Mouse (Mus musculus): ENCODE measurements around the gene Zfp408.
"Not testable (repeated sequence)": the region's sequence is repeated elsewhere in the genome, so short reads cannot be mapped to it uniquely, and the experiment has no call there.

Zfp408 gene

GRCm38 (mm10) chr2:91651458-91652258 lies 2.1 kb upstream of the Zfp408 start:
- in situ Hi-C loops (cut with MboI; ENCODE audit: low sequenced_read_pairs) = no loop called here

- in situ Hi-C loops (cut with MboI; ENCODE audit: low sequenced_read_pairs) = no loop called here
Observed at GRCm38 (mm10) chr2:91650360-91650995, 887 bp upstream of the Zfp408 start.

GRCm38 (mm10) chr2:91649152-91649551 lies 439 bp downstream of the Zfp408 start:
- in situ Hi-C loops (cut with MboI; ENCODE audit: low sequenced_read_pairs) = no loop called here

- in situ Hi-C loops (cut with MboI; ENCODE audit: low sequenced_read_pairs) = no loop called here
Observed at GRCm38 (mm10) chr2:91646733-91647132, 2.9 kb downstream of the Zfp408 start.

- in situ Hi-C loops (cut with MboI; ENCODE audit: low sequenced_read_pairs) = no loop called here
Observed at GRCm38 (mm10) chr2:91645811-91646210, 3.8 kb downstream of the Zfp408 start.

GRCm38 (mm10) chr2:91645354-91645753 lies 4.2 kb downstream of the Zfp408 start:
- in situ Hi-C loops (cut with MboI; ENCODE audit: low sequenced_read_pairs) = no loop called here

GRCm38 (mm10) chr2:91644021-91644420 lies 5.6 kb downstream of the Zfp408 start:
- in situ Hi-C loops (cut with MboI; ENCODE audit: low sequenced_read_pairs) = no loop called here

- in situ Hi-C loops (cut with MboI; ENCODE audit: low sequenced_read_pairs) = no loop called here
Observed at GRCm38 (mm10) chr2:91642825-91643415, 6.7 kb downstream of the Zfp408 start.

- in situ Hi-C loops (cut with MboI; ENCODE audit: low sequenced_read_pairs) = no loop called here
Observed at GRCm38 (mm10) chr2:91638931-91639330, 10.7 kb downstream of the Zfp408 start.

GRCm38 (mm10) chr2:91636727-91637338 lies 12.8 kb downstream of the Zfp408 start:
- in situ Hi-C loops (cut with MboI; ENCODE audit: low sequenced_read_pairs) = no loop called here

- in situ Hi-C loops (cut with MboI; ENCODE audit: low sequenced_read_pairs) = no loop called here
Observed at GRCm38 (mm10) chr2:91636229-91636628, 13.4 kb downstream of the Zfp408 start, which contains the start of gene F2. Gene F2, minus strand, starts transcription at chr2:91636414.

GRCm38 (mm10) chr2:91635486-91635885 lies 14.1 kb downstream of the Zfp408 start:
- in situ Hi-C loops (cut with MboI; ENCODE audit: low sequenced_read_pairs) = no loop called here

- in situ Hi-C loops (cut with MboI; ENCODE audit: low sequenced_read_pairs) = no loop called here
Observed at GRCm38 (mm10) chr2:91634841-91635240, 14.8 kb downstream of the Zfp408 start.

GRCm38 (mm10) chr2:91633334-91633977 lies 16.1 kb downstream of the Zfp408 start:
- in situ Hi-C loops (cut with MboI; ENCODE audit: low sequenced_read_pairs) = no loop called here

GRCm38 (mm10) chr2:91632316-91632715 lies 17.3 kb downstream of the Zfp408 start:
- in situ Hi-C loops (cut with MboI; ENCODE audit: low sequenced_read_pairs) = no loop called here

GRCm38 (mm10) chr2:91631826-91632225 lies 17.8 kb downstream of the Zfp408 start:
- in situ Hi-C loops (cut with MboI; ENCODE audit: low sequenced_read_pairs) = no loop called here

- in situ Hi-C loops (cut with MboI; ENCODE audit: low sequenced_read_pairs) = no loop called here
Observed at GRCm38 (mm10) chr2:91630384-91630783, 19.2 kb downstream of the Zfp408 start.

- in situ Hi-C loops (cut with MboI; ENCODE audit: low sequenced_read_pairs) = no loop called here
Observed at GRCm38 (mm10) chr2:91629682-91630081, 19.9 kb downstream of the Zfp408 start.

GRCm38 (mm10) chr2:91628171-91628570 lies 21.4 kb downstream of the Zfp408 start:
- in situ Hi-C loops (cut with MboI; ENCODE audit: low sequenced_read_pairs) = no loop called here

GRCm38 (mm10) chr2:91627486-91627885 lies 22.1 kb downstream of the Zfp408 start:
- in situ Hi-C loops (cut with MboI; ENCODE audit: low sequenced_read_pairs) = no loop called here

GRCm38 (mm10) chr2:91623366-91623765 lies 26.2 kb downstream of the Zfp408 start:
- in situ Hi-C loops (cut with MboI; ENCODE audit: low sequenced_read_pairs) = not testable (repeated sequence)

Data from CH12F3 (cell line).